Mouse (Mus musculus) MEL (cell line): ENCODE measurements at regions not wholly inside any gene's neighbourhood (a gene's known extent, or its start where the extent isn't known, plus 50 kb on each side); places are given as distances from the start of the nearest gene placed in this dataset.

Experiments used
- DNase-seq: peaks from one replicate; pipeline ENCODE4 v3.0.0; 2011; ENCODE audit warnings: low read depth, low spot score
- H3K27ac ChIP-seq: 2 replicates; pipeline ENCODE4 v1.5.1; 2012; ENCODE audit warnings: low read depth, mild to moderate bottlenecking, control low read depth, low read length, moderate library complexity; ENCODE audit not compliant: control insufficient read depth
- H3K27me3 ChIP-seq, 2 experiments: fragments of 150-350 bp in 1 of 2; sonication (generic) in 1 of 2; 2 replicates each; pipeline ENCODE4 v1.6.1; 2012; ENCODE audit warnings: low read length in 2 of 2, mild to moderate bottlenecking in 2 of 2, improper control_type of control experiment in 1 of 2, moderate library complexity in 1 of 2; ENCODE audit not compliant: insufficient read depth in 2 of 2, control insufficient read depth in 1 of 2
- H3K36me3 ChIP-seq, 2 experiments: 2 replicates each; pipeline ENCODE4 v1.6.1; 2012 to 2014; ENCODE audit warnings: low read length in 2 of 2, improper control_type of control experiment in 1 of 2, inconsistent platforms in 1 of 2, mild to moderate bottlenecking in 1 of 2; ENCODE audit not compliant: insufficient read depth in 2 of 2, control insufficient read depth in 1 of 2
- H3K4me1 ChIP-seq, 2 experiments: fragments of 150-350 bp in 1 of 2; sonication (generic) in 1 of 2; 2 replicates each; pipeline ENCODE4 v1.6.1; 2012; ENCODE audit warnings: low read length in 2 of 2, improper control_type of control experiment in 1 of 2, mild to moderate bottlenecking in 1 of 2; ENCODE audit not compliant: insufficient read depth in 2 of 2, control insufficient read depth in 1 of 2
- H3K4me3 ChIP-seq, 2 experiments: fragments of 150-350 bp in 1 of 2; sonication (generic) in 1 of 2; 2 replicates each; pipeline ENCODE4 v1.5.1; 2012; ENCODE audit warnings: low read depth in 2 of 2, low read length in 2 of 2, mild to moderate bottlenecking in 2 of 2, moderate library complexity in 2 of 2, control low read depth in 1 of 2, improper control_type of control experiment in 1 of 2; ENCODE audit not compliant: control insufficient read depth in 1 of 2, insufficient read depth in 1 of 2
- H3K79me2 ChIP-seq: 2 replicates; pipeline ENCODE4 v1.6.1; 2012; ENCODE audit warnings: mild to moderate bottlenecking, low read length, moderate library complexity; ENCODE audit not compliant: control insufficient read depth, poor library complexity, insufficient read depth
- H3K9ac ChIP-seq: 2 replicates; pipeline ENCODE4 v1.6.1; 2012; ENCODE audit warnings: low read depth, mild to moderate bottlenecking, control low read depth, low read length, moderate library complexity; ENCODE audit not compliant: control insufficient read depth, poor library complexity, severe bottlenecking
- H3K9me3 ChIP-seq: fragments of 150-350 bp; sonication (generic); replicated peaks from 2 replicates; pipeline ENCODE4 v1.6.1; 2012; ENCODE audit warnings: mild to moderate bottlenecking, low read length, improper control_type of control experiment, moderate library complexity; ENCODE audit not compliant: insufficient read depth
- BHLHE40 ChIP-seq: IDR thresholded peaks from 2 replicates; pipeline ENCODE4 v1.6.1; 2012; ENCODE audit warnings: low read depth, mild to moderate bottlenecking, inconsistent platforms, low read length, improper control_type of control experiment, borderline replicate concordance
- CTCF ChIP-seq, 3 experiments: IDR thresholded peaks in 2 of 3; conservative IDR thresholded peaks in 1 of 3; 2 replicates each; pipeline ENCODE4 v1.5.1; 2011 to 2012; ENCODE audit warnings: low read length in 3 of 3, low read depth in 2 of 3, mild to moderate bottlenecking in 2 of 3, improper control_type of control experiment in 1 of 3, inconsistent platforms in 1 of 3, mixed read lengths in 1 of 3, moderate library complexity in 1 of 3; ENCODE audit not compliant: control insufficient read depth in 1 of 3, insufficient read depth in 1 of 3, poor library complexity in 1 of 3, severe bottlenecking in 1 of 3
- ELF1 ChIP-seq: IDR thresholded peaks from 2 replicates; pipeline ENCODE4 v1.6.1; 2014; ENCODE audit warnings: low read depth, mild to moderate bottlenecking, inconsistent platforms, low read length, improper control_type of control experiment, moderate library complexity
- GATA1 ChIP-seq: IDR thresholded peaks from 2 replicates; pipeline ENCODE4 v1.6.1; 2011; ENCODE audit warnings: low read depth, low read length, improper control_type of control experiment
- HCFC1 ChIP-seq: IDR thresholded peaks from 2 replicates; pipeline ENCODE4 v1.6.1; 2012; ENCODE audit warnings: low read depth, mild to moderate bottlenecking, inconsistent platforms, low read length, improper control_type of control experiment, moderate library complexity
- MAFK ChIP-seq: IDR thresholded peaks from 2 replicates; pipeline ENCODE4 v1.6.1; 2011; ENCODE audit warnings: low read depth, mild to moderate bottlenecking, low read length, improper control_type of control experiment, borderline replicate concordance
- MAZ ChIP-seq: IDR thresholded peaks from 2 replicates; pipeline ENCODE4 v1.6.1; 2012; ENCODE audit warnings: low read depth, mild to moderate bottlenecking, inconsistent platforms, low read length, improper control_type of control experiment
- MXI1 ChIP-seq: IDR thresholded peaks from 2 replicates; pipeline ENCODE4 v1.6.1; 2011; ENCODE audit warnings: mild to moderate bottlenecking, low read depth, low read length, improper control_type of control experiment
- NRF1 ChIP-seq: IDR thresholded peaks from 2 replicates; pipeline ENCODE4 v1.6.1; 2014; ENCODE audit warnings: low read depth, mild to moderate bottlenecking, inconsistent platforms, low read length, improper control_type of control experiment, moderate library complexity; ENCODE audit not compliant: poor library complexity, insufficient read depth, severe bottlenecking
- RAD21 ChIP-seq: IDR thresholded peaks from 2 replicates; pipeline ENCODE4 v1.6.1; 2011; ENCODE audit warnings: mild to moderate bottlenecking, low read depth, low read length, improper control_type of control experiment
- SIN3A ChIP-seq: IDR thresholded peaks from 2 replicates; pipeline ENCODE4 v1.6.1; 2012; ENCODE audit warnings: low read length, improper control_type of control experiment, inconsistent platforms
- SMC3 ChIP-seq: IDR thresholded peaks from 2 replicates; pipeline ENCODE4 v1.6.1; 2011; ENCODE audit warnings: low read depth, low read length, improper control_type of control experiment
- TAL1 ChIP-seq: IDR thresholded peaks from 2 replicates; pipeline ENCODE4 v1.6.1; 2012; ENCODE audit warnings: mild to moderate bottlenecking, inconsistent platforms, low read length, moderate library complexity, mixed read lengths
- TBP ChIP-seq: IDR thresholded peaks from 2 replicates; pipeline ENCODE4 v1.8.0; 2011; ENCODE audit warnings: low read depth, low read length, improper control_type of control experiment
- USF2 ChIP-seq, 2 experiments: IDR thresholded peaks; 2 replicates each; pipeline ENCODE4 v1.6.1; 2011 to 2012; ENCODE audit warnings: improper control_type of control experiment in 2 of 2, low read length in 2 of 2, borderline replicate concordance in 1 of 2, inconsistent platforms in 1 of 2, low read depth in 1 of 2, mild to moderate bottlenecking in 1 of 2; ENCODE audit not compliant: insufficient read depth in 1 of 2
- ZC3H11A ChIP-seq: IDR thresholded peaks from 2 replicates; pipeline ENCODE4 v1.6.1; 2012; ENCODE audit warnings: low read depth, mild to moderate bottlenecking, inconsistent platforms, low read length, improper control_type of control experiment

DNA sequence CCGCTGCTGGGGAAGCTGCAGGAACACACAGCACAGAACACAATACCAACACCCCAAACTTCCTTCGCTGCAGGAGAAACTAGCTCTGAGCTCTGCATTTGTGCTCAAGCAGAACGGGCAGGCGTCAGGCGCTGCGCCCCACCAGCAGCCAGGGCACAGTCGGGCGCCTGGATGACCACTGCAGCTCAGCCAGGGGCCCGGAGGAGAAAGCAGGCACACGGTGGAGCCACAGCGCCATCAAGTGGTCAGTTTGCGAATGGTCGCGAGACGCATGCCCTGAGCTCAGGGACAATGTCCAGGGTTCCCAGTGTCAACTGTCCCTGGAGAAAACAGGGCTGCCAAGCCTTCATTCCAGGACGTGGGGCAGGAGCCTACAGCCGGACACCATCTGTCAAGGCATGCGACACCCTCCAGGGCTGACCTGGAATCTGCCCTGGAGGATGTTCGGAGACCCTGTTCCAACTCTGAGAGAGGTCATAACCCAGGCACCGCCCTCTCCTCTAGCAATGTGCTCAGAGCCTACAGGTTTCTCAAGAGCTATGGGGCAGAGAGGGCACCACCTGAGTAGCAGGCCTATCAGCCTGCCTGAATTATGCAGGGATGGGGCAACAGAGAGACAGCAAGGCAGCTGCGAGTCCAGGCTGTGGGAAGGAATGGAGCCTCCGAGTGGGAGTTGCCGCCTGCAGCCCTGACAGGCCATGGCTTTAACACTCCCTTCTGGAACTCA is 383.2 kb downstream of the Sox9 start:
- DNase-seq = peak; percentile 53
- Histone ChIP-seq H3K27me3 (no peaks in the 10 kb centered on the region), H3K27ac (no peak overlapping the region), H3K36me3 (no peaks in the 10 kb centered on the region), H3K9ac (no peak overlapping the region), H3K79me2 (no peaks in the 10 kb centered on the region), H3K4me3 (no peak overlapping the region), H3K4me1 (no peaks in the 10 kb centered on the region), H3K9me3 (no peaks in the 10 kb centered on the region)
- TF ChIP-seq SIN3A (peak; percentile 25; the same call in 1 of the 2 replicates), MXI1 (0 out of 2 replicates have a peak, but pooled peaks have one; percentile 28), MAFK (no peak), ZC3H11A (peak; percentile 87), NRF1 (no peak), HCFC1 (no peak), GATA1 (no peak), BHLHE40 (0 out of 2 replicates have a peak, but pooled peaks have one; percentile 8), CTCF (IDR thresholded peaks at IDR 0.05 in 2 of 3, conservative IDR thresholded peaks at IDR 0.05 in 1 of 3; ENCODE audit: control insufficient read depth in 1 of 3, insufficient read depth in 1 of 3, low read depth in 2 of 3, low read length in 3 of 3, poor library complexity in 1 of 3, severe bottlenecking in 1 of 3) (peak; percentile 73 to 96 (median 92)), SMC3 (peak; percentile 91), TAL1 (no peak), RAD21 (peak; percentile 96), MAZ (0 out of 2 replicates have a peak, but pooled peaks have one; percentile 42), TBP (no peak)

DNA sequence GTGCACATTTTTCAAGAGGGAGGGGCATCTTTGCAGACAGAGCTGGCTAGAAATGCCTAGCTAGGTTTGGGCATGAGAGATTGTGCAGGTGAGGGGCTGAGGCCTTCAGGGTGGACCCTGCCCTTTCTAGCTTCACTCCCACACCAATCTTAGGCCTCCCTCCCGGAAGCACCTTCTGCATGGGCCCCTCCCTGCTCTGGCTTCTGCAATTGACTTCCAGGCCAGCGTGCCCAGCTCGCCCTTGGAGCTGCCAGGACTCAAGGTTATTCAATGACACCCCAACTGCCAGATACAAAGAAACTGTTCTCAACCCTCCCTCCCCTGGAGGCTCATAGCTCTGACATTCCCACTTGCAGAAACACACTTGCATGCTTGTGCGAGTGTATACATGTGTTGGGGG is 384.5 kb downstream of the Sox9 start:
- Histone ChIP-seq H3K4me1 (no peaks in the 10 kb centered on the region), H3K4me3 (no peak overlapping the region), H3K79me2 (no peaks in the 10 kb centered on the region), H3K36me3 (no peaks in the 10 kb centered on the region), H3K9ac (no peak overlapping the region), H3K27ac (no peak overlapping the region), H3K27me3 (no peaks in the 10 kb centered on the region), H3K9me3 (no peaks in the 10 kb centered on the region)
- DNase-seq = no peak
- TF ChIP-seq MAFK (no peak), USF2 (IDR thresholded peaks at IDR 0.05; ENCODE audit: borderline replicate concordance in 1 of 2, insufficient read depth in 1 of 2, low read depth in 1 of 2, low read length in 2 of 2) (no peak), ZC3H11A (no peak), MXI1 (no peak), ELF1 (no peak)
